ENCODE assay signal across 8 mouse cellular contexts in the genomic region with DNA sequence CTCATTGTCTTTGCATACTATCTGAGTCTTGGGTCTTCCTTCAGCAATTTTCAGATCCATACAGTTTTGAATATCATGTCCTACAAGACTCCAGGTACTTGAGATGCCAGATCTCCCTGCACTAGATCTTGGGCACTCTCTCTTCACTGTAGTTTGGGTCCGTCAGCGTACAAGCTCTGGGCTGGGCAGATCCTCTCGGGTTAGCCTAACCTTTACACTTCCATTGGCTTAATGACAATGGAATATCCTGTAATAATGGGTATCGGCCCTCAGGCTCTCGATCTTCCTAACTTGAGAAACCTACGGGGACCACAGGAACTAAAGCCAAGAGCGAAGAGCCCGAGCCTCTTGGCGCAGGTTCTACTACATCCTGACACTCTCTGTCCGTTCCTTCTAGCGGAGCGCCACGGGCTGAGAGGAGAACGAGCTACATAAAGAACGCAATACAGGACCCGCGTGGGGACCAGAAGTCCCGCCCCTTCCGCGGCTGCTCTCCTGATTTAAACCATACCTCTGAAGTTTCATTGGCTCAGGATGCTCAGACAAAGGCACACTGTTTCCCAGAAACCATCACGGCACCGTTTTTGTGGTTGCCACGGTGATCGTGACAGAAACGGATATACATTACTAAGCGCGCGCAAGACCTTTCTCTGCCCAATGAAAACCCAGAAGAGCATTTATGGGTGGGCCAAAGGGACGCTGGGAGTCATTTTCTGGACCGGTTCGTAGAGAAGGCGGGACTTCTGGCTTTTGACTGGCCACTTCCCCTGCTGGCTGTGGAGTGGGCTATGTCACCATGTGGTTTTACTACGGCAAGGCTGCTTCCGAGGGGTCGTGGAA. TPM values are rescaled to one million over a fixed set of nuclear protein-coding genes. Genes with fewer than 3 reads are reported as not detected.
DNase-seq lines count a peak whose midpoint lies in the region; ATAC-seq lines count a peak whose summit lies in the region.

No protein-coding gene starts in this region.

- peak; percentile 97 for ATAC-seq in hindbrain, embryonic 12.5 days (ENCODE audit: low FRiP score)

- peak overlapping the region; percentile 45 for H3K4me3 ChIP-seq in hindbrain, embryonic 12.5 days

- no peaks in the 10 kb centered on the region for H3K36me3 ChIP-seq in hindbrain, embryonic 12.5 days

- H3K27ac ChIP-seq in hindbrain, embryonic 12.5 days: peak overlapping the region; percentile 88

- peak overlapping the region; percentile 66 for H3K9ac ChIP-seq in hindbrain, embryonic 12.5 days

- no peaks in the 10 kb centered on the region for H3K9me3 ChIP-seq in hindbrain, embryonic 12.5 days (replicated peaks)

- peak; percentile 94 for DNase-seq in Muller cell, postnatal 12 days (ENCODE audit: inconsistent ontology term)
- DNase-seq in cerebellum, adult 9-11 months: peak; percentile 98
- peak; percentile 98 to 99 for DNase-seq in frontal cortex, adult 2 months (ENCODE audit: extremely low spot score in 1 of 2, low spot score in 1 of 2)
- DNase-seq in layer of hippocampus, postnatal 14 days (ENCODE audit: low spot score in 2 of 2): peak; percentile 87 to 98
- peak; percentile 90 for DNase-seq in lung, postnatal 14 days
- DNase-seq in retina, adult 2 months (ENCODE audit: low read depth, low spot score): peak; percentile 64
- DNase-seq in thymus, postnatal 36 days: peak; percentile 88 to 93

- H3K27me3 ChIP-seq in hindbrain, embryonic 12.5 days: no peaks in the 10 kb centered on the region

- WGBS in hindbrain, embryonic 12.5 days: 9% methylated on average over 35 of the region's 35 CpGs

- H3K4me2 ChIP-seq in hindbrain, embryonic 12.5 days (replicated peaks): peak overlapping the region; percentile 82

- peaks cover 12% of the 10 kb centered on the region for H3K4me1 ChIP-seq in hindbrain, embryonic 12.5 days

RNA-seq across cellular contexts. Expression of a gene that starts 16.4 kb away (rescaled TPM):
- 5.7 and 6.1 TPM in 2 replicates for polyA plus RNA-seq in frontal cortex, adult 2 months (2012; rRNA removed)
- 14.5 and 15.2 TPM in 2 replicates for polyA plus RNA-seq in hindbrain, embryonic 12.5 days (2016; fragmentation: Nextera tagmentation; extraction: Ambion mirVana)
- total RNA-seq in layer of hippocampus, postnatal 14 days (2021): 10 to 100 TPM; 12.0 to 13.5 TPM

RNA-seq across cellular contexts. Expression of a gene that starts 22.0 kb away (rescaled TPM):
- 0.69 and 0.86 TPM in 2 replicates for polyA plus RNA-seq in frontal cortex, adult 2 months (2012; rRNA removed)
- 0.63 and 0.72 TPM in 2 replicates for polyA plus RNA-seq in hindbrain, embryonic 12.5 days (2016; fragmentation: Nextera tagmentation; extraction: Ambion mirVana)
- 1 to 10 TPM in 1 of 2 experiments, under 1 TPM in 1; 0.92 to 1.2 TPM for total RNA-seq in layer of hippocampus, postnatal 14 days (2021)

RNA-seq across cellular contexts. Expression of a gene that starts 27.2 kb away (rescaled TPM):
- 776 and 848 TPM in 2 replicates for polyA plus RNA-seq in frontal cortex, adult 2 months (2012; rRNA removed)
- polyA plus RNA-seq in hindbrain, embryonic 12.5 days (2016; fragmentation: Nextera tagmentation; extraction: Ambion mirVana): 497 and 613 TPM in 2 replicates
- 100 to 1,000 TPM; 418 to 457 TPM for total RNA-seq in layer of hippocampus, postnatal 14 days (2021)

RNA-seq across cellular contexts. Expression of a gene that starts 28.4 kb away (rescaled TPM):
- 14.1 and 15.1 TPM in 2 replicates for polyA plus RNA-seq in frontal cortex, adult 2 months (2012; rRNA removed)
- polyA plus RNA-seq in hindbrain, embryonic 12.5 days (2016; fragmentation: Nextera tagmentation; extraction: Ambion mirVana): 14.8 and 16.2 TPM in 2 replicates
- 1 to 10 TPM; 8.3 to 9.1 TPM for total RNA-seq in layer of hippocampus, postnatal 14 days (2021)

RNA-seq across cellular contexts. Expression of a gene that starts 48.7 kb away (rescaled TPM):
- polyA plus RNA-seq in frontal cortex, adult 2 months (2012; rRNA removed): 0.64 and 1.3 TPM in 2 replicates
- polyA plus RNA-seq in hindbrain, embryonic 12.5 days (2016; fragmentation: Nextera tagmentation; extraction: Ambion mirVana): 0.26 TPM in 2 replicates
- total RNA-seq in layer of hippocampus, postnatal 14 days (2021): under 1 TPM in 1 of 2 experiments, not detected in 1; 0.26 TPM

Comparison
In these comparisons a context has a peak if more than half of its experiments do, and no peak if none do; other contexts are left out.
1. Peak in every context shown above with its lines: DNase-seq, ATAC-seq, H3K4me3 ChIP-seq and H3K27ac ChIP-seq.